Mouse (Mus musculus) small intestine, adult 2 months (tissue): ENCODE results near the gene Dock6.

Experiments
- CTCF ChIP-seq: fragments of 200-500 bp; IDR thresholded peaks from 2 replicates; pipeline ENCODE4 v1.5.1; 2012; ENCODE audit warnings: low read depth, mild to moderate bottlenecking, control low read depth, inconsistent platforms, low read length, moderate library complexity, mixed read lengths; ENCODE audit not compliant: insufficient replicate concordance, insufficient read length; ENCODE audit errors: extremely low read depth
- POLR2A ChIP-seq: fragments of 200-500 bp; IDR thresholded peaks from 2 replicates; pipeline ENCODE4 v1.6.1; 2012; ENCODE audit warnings: low read depth, mild to moderate bottlenecking, control low read depth, inconsistent platforms, low read length, moderate library complexity

DNA sequence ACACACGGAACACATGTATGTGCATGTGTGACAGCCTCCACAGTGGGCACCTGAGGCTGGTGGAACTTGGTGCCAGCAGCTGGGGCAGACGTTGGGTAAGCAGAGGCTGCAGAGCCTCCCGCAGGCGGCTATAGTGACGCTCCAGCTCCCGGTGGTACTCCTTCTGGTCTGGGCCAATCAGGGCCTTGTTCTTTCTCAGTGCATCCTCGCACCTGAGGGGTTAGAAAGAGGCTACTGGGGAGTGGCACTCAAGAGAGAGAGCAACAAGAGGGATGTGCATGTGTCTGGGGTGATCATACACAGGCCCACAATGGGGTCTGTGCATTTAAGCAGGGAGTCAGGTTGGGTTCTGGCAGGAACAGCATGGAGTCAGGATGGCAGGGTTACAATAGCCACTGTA is 51.3 kb downstream of the Dock6 start:
- TF ChIP-seq CTCF (no peak), POLR2A (no peak)
